Mouse (Mus musculus) C2C12 (cell line): ENCODE measurements around the gene Foxk2.

ENCODE experiments used
- CEBPB ChIP-seq: IDR thresholded peaks from one replicate; pipeline ENCODE4 v1.6.1; 2011; ENCODE audit warnings: low read depth, mild to moderate bottlenecking, control low read depth, moderate library complexity
- CTCF ChIP-seq: IDR thresholded peaks from one replicate; pipeline ENCODE4 v1.5.1; 2011; ENCODE audit not compliant: control insufficient read depth, insufficient read depth, insufficient read length
- MAX ChIP-seq: IDR thresholded peaks from one replicate; pipeline ENCODE4 v1.6.1; 2011; ENCODE audit warnings: mild to moderate bottlenecking, control low read depth
- USF1 ChIP-seq: IDR thresholded peaks from one replicate; pipeline ENCODE4 v1.6.1; 2011; ENCODE audit warnings: low read depth, mild to moderate bottlenecking, control low read depth, moderate library complexity

GRCm38 (mm10) chr11:121259160-121260100 is at the start of gene Foxk2:
- TF ChIP-seq CTCF (no peak), CEBPB (no peak), MAX (peak; percentile 53), USF1 (peak; percentile 72)
